Mouse (Mus musculus): Measurements from ENCODE around the gene Cdc40.
"Not testable (repeated sequence)": the region's sequence is repeated elsewhere in the genome, so short reads cannot be mapped to it uniquely, and the experiment has no call there.

Gene Cdc40

DNA sequence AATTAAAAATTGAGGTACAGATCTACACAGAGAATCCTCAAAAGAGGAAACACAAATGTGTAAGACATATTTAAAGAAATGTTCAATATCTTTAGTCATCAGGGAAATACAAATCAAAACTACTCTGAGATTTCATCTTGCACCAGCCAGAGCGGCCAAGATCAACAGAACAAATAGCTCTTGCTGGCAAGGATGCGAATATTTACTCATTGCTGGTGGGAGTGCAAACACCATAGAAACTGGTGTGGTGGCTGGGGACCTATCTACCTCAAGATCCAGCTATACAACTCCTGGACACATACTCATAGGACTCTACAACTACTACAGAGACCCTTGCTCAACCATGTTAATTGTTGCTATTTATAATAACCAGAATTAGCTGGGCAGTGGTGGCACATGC, 11.8 kb downstream of the Cdc40 start:
- in situ Hi-C loops (cut with MboI, MseI): no loop called here

DNA sequence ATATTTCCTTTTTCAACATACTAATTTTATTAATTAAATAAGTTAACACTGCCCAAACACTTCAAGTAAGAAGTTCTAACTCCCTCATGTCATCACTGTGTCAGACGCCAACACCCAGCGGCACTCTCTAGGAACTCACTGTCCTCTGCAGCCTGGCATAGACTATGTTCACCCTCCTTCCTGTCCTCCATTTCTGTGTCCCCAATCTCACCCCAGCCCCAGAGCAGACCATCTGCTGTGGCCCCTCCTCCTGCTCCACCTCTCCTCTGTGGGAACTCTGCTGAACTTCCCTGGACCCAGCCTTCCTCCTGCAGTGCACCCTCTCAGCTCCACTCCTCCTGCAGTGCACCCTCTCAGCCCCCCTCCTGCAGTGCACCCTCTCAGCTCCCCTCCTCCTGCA, 15.0 kb downstream of the Cdc40 start:
- in situ Hi-C loops (cut with MboI, MseI): no loop called here

DNA sequence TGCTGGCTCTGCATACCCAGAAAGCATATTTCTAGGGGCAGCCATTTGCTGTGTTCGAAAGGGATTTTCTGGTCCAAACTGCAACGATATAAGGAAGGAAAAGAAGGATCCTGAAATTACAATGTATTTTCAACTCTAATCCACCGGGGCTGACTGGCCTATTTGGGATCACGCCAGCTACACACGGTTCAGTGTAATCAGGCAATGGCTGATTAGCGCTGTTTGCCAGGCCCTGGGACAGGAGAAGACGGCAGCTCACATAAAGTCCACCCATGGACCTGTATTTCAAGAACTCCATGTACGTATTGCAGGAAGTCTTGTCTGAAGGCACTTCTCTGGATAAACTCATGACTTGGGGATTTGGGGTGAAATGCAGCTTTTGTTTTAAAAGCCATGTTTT, 25.5 kb downstream of the Cdc40 start:
- in situ Hi-C loops (cut with MboI, MseI): no loop called here

DNA sequence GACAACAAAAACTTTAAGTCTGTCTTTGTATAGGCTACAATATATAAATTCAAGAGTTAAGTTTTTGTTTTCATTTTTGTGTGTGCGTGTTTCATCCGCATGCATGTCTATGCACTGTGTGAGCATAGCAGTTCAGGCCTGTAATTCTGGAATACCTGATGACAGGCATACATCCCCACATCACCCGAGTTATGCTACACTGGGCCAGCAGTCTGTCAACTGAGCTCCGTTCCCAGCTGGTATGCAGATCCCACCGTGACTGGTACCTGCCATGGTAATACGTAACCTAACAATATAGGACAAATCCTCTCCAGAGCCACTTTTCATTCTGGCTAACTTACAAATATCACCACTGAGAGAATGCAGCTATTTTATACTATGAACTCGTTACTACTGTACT, 26.4 kb downstream of the Cdc40 start:
- in situ Hi-C loops (cut with MboI, MseI): no loop called here

DNA sequence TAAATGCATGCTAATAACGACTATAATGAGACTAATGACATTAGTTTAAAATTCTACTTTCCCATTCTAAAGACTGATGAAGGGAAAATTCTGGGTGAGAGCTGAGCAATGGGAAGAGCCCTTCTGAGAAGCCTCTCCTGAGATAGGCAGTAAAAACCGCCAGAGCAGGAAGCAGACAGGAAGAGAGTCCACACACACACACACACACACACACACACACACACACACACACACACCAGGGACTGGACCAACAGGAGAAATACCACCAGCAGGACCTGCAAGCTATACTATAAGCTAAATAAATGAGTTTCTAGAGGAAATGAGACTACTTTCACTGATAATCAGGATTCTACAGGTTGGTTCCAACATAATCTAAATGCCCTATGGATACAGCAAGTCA, 27.5 kb downstream of the Cdc40 start:
- in situ Hi-C loops (cut with MboI, MseI): no loop called here

DNA sequence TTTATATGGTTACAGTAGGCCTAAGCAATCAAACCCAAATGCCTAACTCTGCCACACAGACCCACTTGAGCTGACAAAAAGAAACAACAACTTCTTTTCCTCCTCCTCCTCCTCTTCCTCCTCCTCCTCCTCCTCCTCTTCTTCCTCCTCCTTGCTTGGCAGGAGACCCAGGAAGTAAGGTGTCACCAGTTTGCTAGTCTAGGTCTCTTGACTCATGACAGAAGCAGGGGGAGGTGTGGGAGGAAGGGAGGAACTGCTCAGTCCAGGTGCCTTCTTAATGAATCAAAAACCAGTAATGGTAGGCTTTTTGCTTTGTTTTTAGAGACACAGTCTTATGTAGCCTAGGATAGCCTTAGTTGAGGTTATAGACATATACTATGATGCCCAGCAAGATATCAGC, 32.0 kb downstream of the Cdc40 start:
- in situ Hi-C loops (cut with MboI, MseI): no loop called here

DNA sequence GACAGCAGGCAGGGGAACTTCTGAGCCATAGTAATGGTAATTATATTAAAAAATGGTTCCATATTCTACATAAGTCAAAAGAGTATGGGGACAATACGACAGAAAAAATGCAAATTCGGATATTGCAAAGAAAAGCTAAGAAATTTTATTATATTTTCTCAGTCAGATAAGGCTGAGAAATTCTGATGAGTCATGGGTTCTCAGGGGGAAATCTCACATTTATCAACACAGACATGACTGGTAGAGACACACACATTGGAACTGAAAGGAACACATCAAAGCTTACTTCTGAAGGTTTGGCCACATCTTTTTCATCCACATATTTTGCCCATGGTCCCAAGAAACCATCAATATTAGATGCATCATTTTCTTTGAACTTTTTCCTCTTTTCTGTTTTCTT, 32.5 kb downstream of the Cdc40 start:
- in situ Hi-C loops (cut with MboI, MseI): no loop called here

DNA sequence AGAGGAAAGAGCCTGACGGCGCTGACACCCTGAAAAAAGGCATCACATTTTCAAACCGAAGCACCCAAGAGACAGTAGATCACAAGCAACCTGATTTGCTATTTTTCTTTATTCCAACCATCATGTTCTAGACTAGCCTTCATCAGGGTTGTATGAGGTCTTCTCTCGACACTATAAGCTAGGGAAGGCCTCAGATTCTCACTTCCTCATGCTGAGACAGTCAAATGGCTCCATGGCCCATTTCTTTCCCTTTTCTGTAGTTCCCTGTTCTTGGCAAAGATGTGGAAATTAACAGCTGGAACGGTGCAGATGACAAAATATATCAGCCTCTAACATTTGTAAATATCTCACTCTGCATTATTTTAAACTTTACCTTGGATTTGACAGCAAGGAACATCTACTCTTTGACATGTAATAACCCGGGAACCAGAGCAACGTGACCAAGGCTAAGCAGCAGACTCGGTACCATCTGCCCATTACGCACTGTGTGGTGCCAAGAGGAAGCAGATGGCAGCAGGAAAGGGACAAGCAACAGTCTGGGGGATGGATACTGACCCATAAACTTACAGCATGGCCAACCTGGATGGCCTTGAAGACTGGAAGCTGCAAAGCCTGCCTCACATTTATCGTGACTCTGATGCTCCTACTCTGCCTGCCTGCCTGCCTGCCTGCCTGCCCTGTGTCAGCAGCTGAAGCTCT, 35.8 kb downstream of the Cdc40 start:
- in situ Hi-C loops (cut with MboI, MseI): no loop called here

DNA sequence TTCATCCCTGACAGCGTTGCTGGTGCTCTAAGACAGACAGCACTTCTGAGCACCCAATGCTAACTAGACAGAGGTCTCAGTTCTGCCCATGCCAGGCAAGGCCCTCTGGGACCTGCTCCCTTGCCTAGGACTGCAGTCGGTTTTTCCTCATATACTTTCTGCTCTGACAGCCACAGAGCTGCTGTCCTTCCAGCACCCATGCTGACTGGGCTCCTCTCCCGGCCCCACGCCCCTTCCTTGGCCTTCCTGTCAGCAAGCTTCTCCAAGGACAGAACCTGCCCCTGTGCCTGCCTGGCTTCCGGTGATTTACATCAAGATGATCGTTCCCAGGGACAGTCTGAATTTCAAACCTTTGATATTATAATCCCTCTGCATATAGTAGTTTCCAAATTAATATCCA, 37.5 kb downstream of the Cdc40 start:
- in situ Hi-C loops (cut with MboI, MseI): no loop called here

DNA sequence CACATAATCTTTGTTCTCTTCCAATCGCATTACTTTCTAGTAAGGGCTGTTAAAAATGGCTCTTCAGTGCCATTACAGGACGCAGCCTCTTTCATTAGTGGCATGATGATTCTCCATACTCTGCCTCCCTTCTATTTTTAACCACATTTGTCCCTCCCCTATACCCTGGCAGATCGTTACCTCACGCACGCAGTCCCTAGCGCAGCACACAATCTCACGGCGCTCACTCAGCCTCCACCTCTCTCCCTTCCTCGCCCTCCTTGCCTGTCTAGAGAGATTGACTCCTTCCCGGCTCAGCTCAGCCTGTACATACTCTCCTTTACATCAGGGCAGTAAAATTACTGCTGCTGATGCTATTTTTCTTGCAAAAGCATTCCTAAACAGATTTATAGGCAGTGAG, 38.6 kb downstream of the Cdc40 start:
- in situ Hi-C loops (cut with MboI, MseI): no loop called here

DNA sequence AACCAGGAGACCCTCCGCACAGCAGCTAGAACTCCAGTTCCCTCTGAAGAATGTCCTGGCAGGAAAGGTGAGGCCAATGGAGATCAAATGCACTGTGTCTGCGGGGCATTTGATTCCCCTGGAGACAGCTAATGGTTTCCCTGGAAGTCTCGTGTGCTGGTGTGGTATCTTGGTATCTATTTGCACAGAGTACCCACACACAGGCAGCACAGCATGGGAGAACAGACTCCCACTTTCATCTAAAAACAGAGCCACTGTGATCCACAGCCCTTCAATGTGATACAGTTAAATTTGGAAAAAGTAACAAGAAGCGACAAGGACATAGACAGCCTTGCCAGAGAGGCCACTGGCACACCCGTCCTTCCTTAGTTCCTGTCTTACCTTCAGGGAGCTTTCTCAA, 39.3 kb downstream of the Cdc40 start:
- in situ Hi-C loops (cut with MboI, MseI): no loop called here

DNA sequence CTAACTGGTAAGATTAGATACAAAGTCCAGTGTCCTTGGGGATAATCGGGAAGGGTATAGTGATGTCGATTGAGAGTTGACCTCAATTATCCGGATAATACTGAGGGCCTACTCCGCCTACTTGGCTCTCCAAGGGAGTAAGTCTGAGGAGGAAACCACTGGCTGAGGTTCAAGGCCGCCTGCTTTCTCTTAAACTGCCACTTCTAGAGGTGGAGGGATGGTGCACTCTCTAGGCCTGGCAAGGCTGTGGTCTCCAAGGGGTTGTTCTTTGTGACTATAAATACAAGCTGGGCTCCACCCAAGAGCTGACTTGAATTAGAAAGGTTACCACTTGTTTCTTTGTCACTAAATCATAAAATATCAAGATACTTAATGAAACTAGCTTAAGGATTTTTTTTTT, 43.0 kb downstream of the Cdc40 start:
- in situ Hi-C loops (cut with MboI, MseI): no loop called here

DNA sequence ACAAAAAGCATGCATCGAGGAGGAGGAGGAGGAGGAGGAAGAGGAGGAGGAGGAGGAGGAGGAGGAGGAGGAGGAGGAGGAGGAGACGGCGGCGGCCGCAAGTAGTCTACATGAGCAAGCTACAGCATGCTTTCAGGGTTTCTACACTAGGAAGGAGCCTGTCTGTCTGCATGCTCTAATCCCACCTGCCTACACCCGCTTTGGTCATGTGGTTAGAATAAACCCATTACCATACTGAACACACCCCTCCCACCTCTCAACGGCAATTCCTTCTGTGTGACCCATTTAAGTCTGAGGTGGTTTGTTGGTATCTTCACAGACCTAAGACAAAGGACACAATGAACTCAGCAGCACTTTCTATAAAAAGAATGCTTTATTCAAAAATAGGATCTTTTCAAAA, 51.8 kb downstream of the Cdc40 start:
- in situ Hi-C loops (cut with MboI, MseI): no loop called here

DNA sequence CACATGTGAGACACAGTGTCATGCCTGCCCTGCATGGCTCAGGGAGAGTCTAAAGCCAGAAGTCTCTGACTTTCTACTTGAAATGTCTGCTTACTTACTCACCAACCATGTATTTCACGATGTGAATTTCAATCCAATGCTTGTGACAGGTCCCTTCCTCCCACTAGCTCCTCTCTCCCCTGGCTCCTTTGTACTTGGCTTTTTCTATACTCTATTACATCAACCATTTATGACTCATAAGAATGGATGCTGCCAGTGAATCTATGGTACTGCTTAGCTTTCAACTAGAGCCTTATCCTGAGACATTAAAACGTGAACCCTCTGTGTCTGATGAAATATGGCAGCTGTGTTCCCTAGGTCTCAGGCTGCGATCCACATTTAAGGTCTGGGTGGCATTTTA, 52.8 kb downstream of the Cdc40 start:
- in situ Hi-C loops (cut with MboI, MseI): no loop called here

DNA sequence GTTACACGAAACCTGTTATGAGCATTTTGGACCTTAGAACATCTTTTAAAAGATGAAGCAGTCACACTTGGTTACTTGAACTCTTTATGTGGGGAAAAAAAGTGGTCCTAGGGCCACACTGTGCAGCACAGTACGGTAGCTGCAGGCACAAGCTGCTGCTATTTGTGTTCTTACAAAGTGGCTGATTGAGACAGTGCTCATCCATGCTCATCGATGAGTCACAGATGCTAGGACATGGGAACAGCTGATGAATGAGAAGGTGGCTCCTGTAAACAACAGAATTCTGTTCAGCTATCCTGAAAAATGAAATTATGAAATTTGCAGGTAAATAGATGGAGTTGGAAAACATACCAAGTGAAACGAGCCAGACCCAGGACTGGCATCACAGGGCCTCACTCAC, 55.4 kb downstream of the Cdc40 start:
- in situ Hi-C loops (cut with MboI, MseI): no loop called here

DNA sequence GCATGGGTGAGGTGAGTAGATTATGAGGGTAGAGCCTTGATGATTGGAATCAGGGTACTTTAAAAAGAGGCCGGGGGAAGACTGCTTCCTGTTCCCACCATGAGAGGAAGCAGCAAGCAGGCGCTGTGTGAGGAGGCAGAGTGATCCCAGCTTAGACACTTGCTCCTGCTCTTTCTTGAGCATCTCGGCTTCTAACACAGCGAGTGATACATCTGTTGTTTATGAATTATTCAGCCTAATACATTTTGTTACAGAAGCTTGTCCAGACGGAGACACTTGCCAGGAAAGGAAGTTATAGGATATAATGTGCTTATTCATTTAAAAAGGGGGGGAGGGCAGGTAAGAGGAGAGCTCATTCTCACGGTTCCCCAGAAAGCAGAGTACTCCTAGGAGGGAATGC, 57.2 kb downstream of the Cdc40 start:
- in situ Hi-C loops (cut with MboI, MseI): no loop called here

DNA sequence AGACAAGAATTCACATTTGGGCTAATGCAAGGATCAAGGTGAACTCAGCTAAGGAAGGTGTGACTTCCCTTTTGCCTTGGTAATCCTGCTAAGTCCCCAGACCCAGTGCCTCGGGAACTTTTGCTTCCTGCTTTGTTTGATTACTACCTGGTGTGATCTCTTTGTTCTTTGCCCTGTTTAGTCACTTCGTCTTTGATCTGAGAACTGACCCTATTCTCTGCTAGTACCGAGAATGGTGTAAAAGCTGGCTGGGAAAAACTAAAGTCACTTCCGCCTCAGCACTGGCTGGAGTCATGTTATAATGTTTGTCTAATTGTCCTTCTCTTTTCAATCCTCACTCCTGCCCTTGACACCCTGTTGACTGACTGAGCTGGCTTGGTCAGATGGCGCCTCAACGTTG, 66.6 kb downstream of the Cdc40 start:
- in situ Hi-C loops (cut with MboI, MseI): no loop called here

DNA sequence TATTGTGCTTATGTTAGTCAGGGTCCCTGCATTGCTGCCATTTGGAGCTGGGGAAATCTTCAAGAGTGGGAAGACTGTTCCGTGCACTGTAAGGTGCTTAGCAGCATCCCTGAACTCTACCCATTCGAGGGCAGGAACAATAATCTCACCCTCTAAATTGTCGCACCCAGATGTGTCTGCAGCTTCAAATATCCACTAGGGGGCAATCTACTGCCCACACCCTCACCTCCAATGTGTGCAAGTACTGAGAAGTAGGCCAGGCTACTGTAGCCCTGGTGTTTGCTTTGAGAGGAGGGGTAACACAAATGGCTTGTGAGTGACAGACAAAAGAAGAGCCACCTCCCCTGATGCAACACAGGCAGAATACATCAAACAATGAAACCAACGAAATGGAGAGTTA, 69.5 kb downstream of the Cdc40 start:
- in situ Hi-C loops (cut with MboI, MseI): no loop called here

DNA sequence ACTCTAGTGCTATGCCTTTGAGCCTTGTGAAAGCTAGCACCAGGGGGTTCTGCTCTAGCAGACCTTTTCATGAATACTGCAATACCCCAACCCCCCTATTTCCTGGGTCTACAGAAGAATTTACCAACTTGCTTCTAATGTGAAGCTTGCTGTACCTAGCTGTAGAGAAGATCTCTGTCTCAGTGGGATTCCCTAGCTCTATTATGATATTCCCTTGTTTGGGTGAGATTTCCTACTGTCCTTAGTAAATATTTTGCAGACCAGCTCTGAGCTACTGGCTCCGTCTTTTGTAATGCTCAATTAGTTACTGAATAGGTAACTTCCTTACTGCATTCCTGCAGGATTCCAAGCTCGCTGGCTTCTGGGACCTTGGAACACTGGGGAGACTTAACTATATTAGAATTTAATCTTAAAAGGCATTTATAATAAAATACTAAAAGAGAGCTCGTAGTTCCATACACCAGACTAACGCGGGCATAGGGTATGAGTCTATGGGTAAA, 73.7 kb downstream of the Cdc40 start:
- in situ Hi-C loops (cut with MboI, MseI): not testable (repeated sequence)

DNA sequence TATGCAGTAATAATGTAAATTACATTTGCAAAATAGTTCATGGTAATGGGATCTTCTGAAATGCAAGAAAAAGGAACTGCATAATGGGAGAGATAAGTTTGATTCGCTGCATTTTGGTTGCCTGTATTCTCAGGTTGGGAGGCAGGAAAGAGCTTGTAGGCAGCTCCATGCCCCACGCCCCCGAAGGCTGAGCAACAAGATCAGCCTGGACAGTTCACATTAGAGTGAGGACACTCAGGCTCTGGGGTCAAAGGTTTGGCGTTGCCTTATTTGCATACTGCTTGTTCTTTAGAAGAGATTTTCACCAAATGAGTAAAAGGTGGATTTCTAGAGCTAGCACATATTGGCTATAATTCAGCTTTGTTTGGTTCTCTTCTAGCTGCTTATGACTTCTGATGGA, 76.9 kb downstream of the Cdc40 start:
- in situ Hi-C loops (cut with MboI, MseI): no loop called here

DNA sequence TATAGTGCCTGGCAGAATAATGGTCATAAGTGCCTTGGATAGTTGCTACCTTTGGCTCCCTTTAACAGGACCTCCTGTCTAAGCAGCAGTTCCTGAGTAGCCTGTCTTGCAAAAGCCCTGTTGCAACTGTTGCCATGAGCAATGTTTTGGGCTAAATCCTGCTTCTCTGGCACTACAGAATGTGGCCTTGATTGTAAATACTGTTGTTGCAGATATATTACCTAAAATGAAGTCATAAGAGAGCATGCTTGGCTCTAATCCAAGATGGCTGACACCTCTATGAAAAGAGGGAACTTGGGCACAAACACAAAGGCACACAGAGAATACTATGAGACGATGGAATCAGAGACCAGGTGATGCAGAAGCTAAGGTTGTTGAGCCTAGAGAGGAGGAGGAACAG, 77.9 kb downstream of the Cdc40 start:
- in situ Hi-C loops (cut with MboI, MseI): no loop called here

DNA sequence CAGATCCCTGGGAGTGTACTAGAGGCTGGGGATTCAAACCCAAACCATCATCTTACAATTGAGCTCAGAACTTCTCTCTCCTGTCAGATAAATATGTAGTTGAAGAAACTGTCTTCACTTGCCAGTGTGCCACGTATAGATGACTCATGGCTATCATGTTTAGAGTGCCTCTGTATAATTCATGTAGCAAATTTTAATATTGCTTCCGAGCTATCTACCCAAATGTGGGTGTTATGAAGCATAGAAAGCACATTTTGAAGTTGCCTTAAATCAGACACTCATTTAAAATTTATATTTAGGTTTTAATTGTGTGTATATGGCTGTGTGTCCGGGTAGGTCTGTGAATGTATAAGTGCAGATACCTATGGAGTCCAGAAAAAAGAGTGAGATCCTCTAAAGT, 91.0 kb downstream of the Cdc40 start:
- in situ Hi-C loops (cut with MboI, MseI): no loop called here

DNA sequence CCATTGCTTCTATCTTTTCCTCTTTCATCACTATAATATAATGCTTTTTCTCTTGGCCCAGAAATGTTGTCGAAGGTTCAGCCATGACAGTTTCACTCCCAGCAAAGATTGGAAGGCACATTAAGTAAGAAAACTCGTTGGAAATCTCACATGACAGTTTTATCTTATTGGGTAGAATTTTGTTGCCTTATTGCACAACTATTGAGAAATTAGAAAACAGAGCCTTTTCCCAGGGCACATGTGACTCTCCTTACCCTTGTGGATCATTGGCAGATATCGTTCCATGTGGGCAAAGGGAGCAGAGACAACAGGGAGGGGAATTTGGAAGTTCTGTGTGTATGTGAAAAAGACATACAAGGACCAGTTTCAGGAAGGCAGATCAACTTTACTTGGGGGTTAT, 92.7 kb downstream of the Cdc40 start:
- in situ Hi-C loops (cut with MboI, MseI): no loop called here
